Mouse (Mus musculus): ENCODE results near the gene Dcdc2b. TPM values are rescaled to one million over a fixed set of nuclear protein-coding genes. Genes with fewer than 3 reads are reported as not detected.

The Dcdc2b gene
- polyA plus RNA-seq, 1 experiment from 2014 or later: 3.0 TPM

- H3K9me3 ChIP-seq (replicated peaks; ENCODE audit: control insufficient read depth, low read length): no peaks in the 10 kb centered on the region
- H3K4me1 ChIP-seq (ENCODE audit: control insufficient read depth, insufficient read depth, low read length): peaks cover 26% of the 10 kb centered on the region
- H3K4me2 ChIP-seq (ENCODE audit: low read depth, low read length): peak overlapping the region; percentile 83
- whole genome bisulfite sequencing: 1% methylated on average over 17 of the region's 17 CpGs
- no peak for ATAC-seq (ENCODE audit: insufficient read depth, low FRiP score)
- peaks cover 18% of the 10 kb centered on the region for H3K36me3 ChIP-seq (ENCODE audit: control insufficient read depth, insufficient read depth, low read length)
- H3K27me3 ChIP-seq (ENCODE audit: control insufficient read depth, insufficient read depth, low read length): no peaks in the 10 kb centered on the region
- peak overlapping the region; percentile 97 for H3K27ac ChIP-seq (ENCODE audit: low read length)
- H3K4me3 ChIP-seq (replicated peaks; ENCODE audit: low read length): peak overlapping the region; percentile 56
- H3K9ac ChIP-seq (ENCODE audit: low read length): peak overlapping the region; percentile 74
Measured at GRCm38 (mm10) chr4:129640101-129640637, 26.1 kb upstream of the Dcdc2b start.

GRCm38 (mm10) chr4:129639221-129639620 is 25.2 kb upstream of the Dcdc2b start:
- ATAC-seq (ENCODE audit: insufficient read depth, low FRiP score): no peak
- H3K36me3 ChIP-seq (ENCODE audit: control insufficient read depth, insufficient read depth, low read length): peaks cover 24% of the 10 kb centered on the region

GRCm38 (mm10) chr4:129633852-129634251 is 19.8 kb upstream of the Dcdc2b start:
- Histone ChIP-seq H3K4me2 (ENCODE audit: low read depth, low read length) (no peak overlapping the region), H3K4me1 (ENCODE audit: control insufficient read depth, insufficient read depth, low read length) (peaks cover 8% of the 10 kb centered on the region; the same call in 1 of the 2 replicates), H3K9ac (ENCODE audit: low read length) (no peak overlapping the region), H3K27ac (ENCODE audit: low read length) (no peak overlapping the region), H3K36me3 (ENCODE audit: control insufficient read depth, insufficient read depth, low read length) (peaks cover 43% of the 10 kb centered on the region), H3K27me3 (ENCODE audit: control insufficient read depth, insufficient read depth, low read length) (no peaks in the 10 kb centered on the region), H3K4me3 (replicated peaks; ENCODE audit: low read length) (no peak overlapping the region), H3K9me3 (replicated peaks; ENCODE audit: control insufficient read depth, low read length) (no peaks in the 10 kb centered on the region)
- WGBS: 88% methylated on average over 6 of the region's 6 CpGs
- no peak for ATAC-seq (ENCODE audit: insufficient read depth, low FRiP score)

More at GRCm38 (mm10) chr4:129639221-129639620, 25.2 kb upstream of the Dcdc2b start:
- peaks cover 26% of the 10 kb centered on the region for H3K4me1 ChIP-seq (ENCODE audit: control insufficient read depth, insufficient read depth, low read length)
- peak overlapping the region; percentile 83 for H3K4me2 ChIP-seq (ENCODE audit: low read depth, low read length)
- 82% methylated on average over 15 of the region's 15 CpGs for WGBS
- H3K27me3 ChIP-seq (ENCODE audit: control insufficient read depth, insufficient read depth, low read length): no peaks in the 10 kb centered on the region
- H3K4me3 ChIP-seq (replicated peaks; ENCODE audit: low read length): peak overlapping the region; percentile 56
- no peak overlapping the region for H3K27ac ChIP-seq (ENCODE audit: low read length)
- peak overlapping the region; percentile 74; the same call in 1 of the 2 replicates for H3K9ac ChIP-seq (ENCODE audit: low read length)
- no peaks in the 10 kb centered on the region for H3K9me3 ChIP-seq (replicated peaks; ENCODE audit: control insufficient read depth, low read length)

GRCm38 (mm10) chr4:129631867-129632266 is 17.8 kb upstream of the Dcdc2b start:
- no peak overlapping the region for H3K4me2 ChIP-seq (ENCODE audit: low read depth, low read length)
- H3K36me3 ChIP-seq (ENCODE audit: control insufficient read depth, insufficient read depth, low read length): peaks cover 48% of the 10 kb centered on the region
- no peak overlapping the region for H3K9ac ChIP-seq (ENCODE audit: low read length)
- no peak overlapping the region for H3K4me3 ChIP-seq (replicated peaks; ENCODE audit: low read length)
- no peak overlapping the region for H3K27ac ChIP-seq (ENCODE audit: low read length)
- no peaks in the 10 kb centered on the region for H3K27me3 ChIP-seq (ENCODE audit: control insufficient read depth, insufficient read depth, low read length)
- no peaks in the 10 kb centered on the region for H3K4me1 ChIP-seq (ENCODE audit: control insufficient read depth, insufficient read depth, low read length)
- ATAC-seq (ENCODE audit: insufficient read depth, low FRiP score): no peak
- WGBS: 87% methylated on average over 12 of the region's 12 CpGs
- H3K9me3 ChIP-seq (replicated peaks; ENCODE audit: control insufficient read depth, low read length): no peaks in the 10 kb centered on the region

- H3K9me3 ChIP-seq (replicated peaks; ENCODE audit: control insufficient read depth, low read length): no peaks in the 10 kb centered on the region
- H3K36me3 ChIP-seq (ENCODE audit: control insufficient read depth, insufficient read depth, low read length): peaks cover 40% of the 10 kb centered on the region
- no peak overlapping the region for H3K4me2 ChIP-seq (ENCODE audit: low read depth, low read length)
- WGBS: 80% methylated on average over 4 of the region's 4 CpGs
- ATAC-seq (ENCODE audit: insufficient read depth, low FRiP score): no peak
- H3K4me1 ChIP-seq (ENCODE audit: control insufficient read depth, insufficient read depth, low read length): no peaks in the 10 kb centered on the region
- H3K9ac ChIP-seq (ENCODE audit: low read length): no peak overlapping the region
- H3K27ac ChIP-seq (ENCODE audit: low read length): no peak overlapping the region
- H3K27me3 ChIP-seq (ENCODE audit: control insufficient read depth, insufficient read depth, low read length): no peaks in the 10 kb centered on the region
- no peak overlapping the region for H3K4me3 ChIP-seq (replicated peaks; ENCODE audit: low read length)
Measured at GRCm38 (mm10) chr4:129630944-129631343, 16.9 kb upstream of the Dcdc2b start.

- Histone ChIP-seq H3K27me3 (ENCODE audit: control insufficient read depth, insufficient read depth, low read length) (no peaks in the 10 kb centered on the region), H3K27ac (ENCODE audit: low read length) (no peak overlapping the region), H3K9me3 (replicated peaks; ENCODE audit: control insufficient read depth, low read length) (no peaks in the 10 kb centered on the region), H3K36me3 (ENCODE audit: control insufficient read depth, insufficient read depth, low read length) (peaks cover 18% of the 10 kb centered on the region), H3K4me3 (replicated peaks; ENCODE audit: low read length) (no peak overlapping the region), H3K4me2 (ENCODE audit: low read depth, low read length) (no peak overlapping the region), H3K4me1 (ENCODE audit: control insufficient read depth, insufficient read depth, low read length) (peaks cover 18% of the 10 kb centered on the region), H3K9ac (ENCODE audit: low read length) (no peak overlapping the region)
- no peak for ATAC-seq (ENCODE audit: insufficient read depth, low FRiP score)
- 67% methylated on average over 6 of the region's 6 CpGs for WGBS
Measured at GRCm38 (mm10) chr4:129626035-129626434, 12.0 kb upstream of the Dcdc2b start.

DNA sequence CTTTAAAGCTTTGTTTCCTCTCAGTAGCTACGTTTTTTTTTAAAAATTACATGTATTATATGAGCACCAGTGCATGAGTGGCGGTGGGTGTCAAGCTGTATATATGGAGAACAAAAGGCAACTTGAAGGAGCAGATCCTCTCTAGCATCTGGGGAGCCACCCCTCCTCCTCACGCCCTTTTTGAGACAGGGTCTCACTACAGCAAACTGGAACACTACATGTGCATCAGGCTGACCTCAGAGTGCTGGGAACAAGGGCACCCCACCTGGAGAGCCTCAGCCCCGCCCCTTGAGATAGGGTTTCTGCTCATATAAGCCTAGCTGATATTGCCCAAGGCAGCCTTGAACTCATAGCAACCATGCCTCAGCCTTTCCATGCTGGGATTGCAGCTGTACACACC is 11.4 kb upstream of the Dcdc2b start:
- H3K27ac ChIP-seq (ENCODE audit: low read length): peak overlapping the region; percentile 92; the same call in 1 of the 2 replicates
- 42% methylated on average over 4 of the region's 4 CpGs for WGBS
- H3K4me2 ChIP-seq (ENCODE audit: low read depth, low read length): peak overlapping the region; percentile 80
- no peaks in the 10 kb centered on the region for H3K9me3 ChIP-seq (replicated peaks; ENCODE audit: control insufficient read depth, low read length)
- no peak for ATAC-seq (ENCODE audit: insufficient read depth, low FRiP score)
- no peaks in the 10 kb centered on the region for H3K27me3 ChIP-seq (ENCODE audit: control insufficient read depth, insufficient read depth, low read length)
- H3K36me3 ChIP-seq (ENCODE audit: control insufficient read depth, insufficient read depth, low read length): peaks cover 14% of the 10 kb centered on the region
- no peak overlapping the region for H3K9ac ChIP-seq (ENCODE audit: low read length)
- H3K4me3 ChIP-seq (replicated peaks; ENCODE audit: low read length): no peak overlapping the region
- peaks cover 18% of the 10 kb centered on the region for H3K4me1 ChIP-seq (ENCODE audit: control insufficient read depth, insufficient read depth, low read length)

- H3K27me3 ChIP-seq (ENCODE audit: control insufficient read depth, insufficient read depth, low read length): no peaks in the 10 kb centered on the region
- 7% methylated on average over 6 of the region's 6 CpGs for WGBS
- H3K27ac ChIP-seq (ENCODE audit: low read length): peak overlapping the region; percentile 92
- peaks cover 18% of the 10 kb centered on the region for H3K4me1 ChIP-seq (ENCODE audit: control insufficient read depth, insufficient read depth, low read length)
- peak overlapping the region; percentile 80 for H3K4me2 ChIP-seq (ENCODE audit: low read depth, low read length)
- H3K4me3 ChIP-seq (replicated peaks; ENCODE audit: low read length): peak overlapping the region; percentile 75
- no peak for ATAC-seq (ENCODE audit: insufficient read depth, low FRiP score)
- peak overlapping the region; percentile 49 for H3K9ac ChIP-seq (ENCODE audit: low read length)
- peaks cover 11% of the 10 kb centered on the region for H3K36me3 ChIP-seq (ENCODE audit: control insufficient read depth, insufficient read depth, low read length)
- H3K9me3 ChIP-seq (replicated peaks; ENCODE audit: control insufficient read depth, low read length): no peaks in the 10 kb centered on the region
Measured at GRCm38 (mm10) chr4:129625029-129625370, 10.9 kb upstream of the Dcdc2b start.

GRCm38 (mm10) chr4:129624281-129625028 is 10.4 kb upstream of the Dcdc2b start:
- peaks cover 9% of the 10 kb centered on the region for H3K36me3 ChIP-seq (ENCODE audit: control insufficient read depth, insufficient read depth, low read length)
- WGBS: 1% methylated on average over 18 of the region's 18 CpGs
- H3K9me3 ChIP-seq (replicated peaks; ENCODE audit: control insufficient read depth, low read length): no peaks in the 10 kb centered on the region

More at GRCm38 (mm10) chr4:129624281-129625028, 10.4 kb upstream of the Dcdc2b start:
- Histone ChIP-seq H3K27me3 (ENCODE audit: control insufficient read depth, insufficient read depth, low read length) (no peaks in the 10 kb centered on the region), H3K27ac (ENCODE audit: low read length) (peak overlapping the region; percentile 92), H3K4me1 (ENCODE audit: control insufficient read depth, insufficient read depth, low read length) (peaks cover 18% of the 10 kb centered on the region), H3K4me2 (ENCODE audit: low read depth, low read length) (peak overlapping the region; percentile 80), H3K9ac (ENCODE audit: low read length) (peak overlapping the region; percentile 86), H3K4me3 (replicated peaks; ENCODE audit: low read length) (peak overlapping the region; percentile 75)
- peak; percentile 92 for ATAC-seq (ENCODE audit: insufficient read depth, low FRiP score)
